In the genomic region with DNA sequence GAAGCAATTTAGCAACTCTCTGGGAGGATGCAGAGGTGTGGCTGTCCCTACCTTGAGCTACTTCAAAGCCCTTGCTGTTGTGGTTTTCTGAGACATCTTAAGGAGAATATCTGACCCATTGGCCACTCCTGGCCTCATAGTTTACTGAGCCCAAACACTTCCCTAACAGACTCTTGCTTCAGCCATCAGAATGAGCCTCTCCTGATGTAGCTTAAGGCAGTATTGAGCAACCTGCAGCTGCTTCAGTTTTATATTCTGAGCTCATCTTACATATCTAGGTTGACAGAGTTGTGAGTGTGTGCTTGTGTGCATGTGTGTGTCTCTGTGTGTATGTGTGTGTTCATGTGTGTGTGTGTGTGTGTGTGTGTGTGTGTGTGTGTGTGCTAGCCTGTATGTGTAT, we compare ENCODE assay signal across 19 mouse cellular contexts. TPM values are rescaled to one million over a fixed set of nuclear protein-coding genes. Genes with fewer than 3 reads are reported as not detected.
"Had no signal": no experiment of that assay in that cellular context is flagged by ENCODE, and none has a peak within 500 bp of the region (broad histone marks: within the 10 kb centered on the region; RNA-seq: fewer than 3 reads in every experiment).

No protein-coding gene starts in this region.

- H3K4me2 ChIP-seq: liver, embryonic 13.5 days; lung, embryonic 14.5 days; midbrain, embryonic 13.5 days had no signal

- H3K27me3 ChIP-seq: liver, embryonic 13.5 days had no signal

- DNase-seq: kidney, adult 18-20 months; kidney, adult 9 months; layer of hippocampus, adult 9-11 months; liver, embryonic 13.5 days; lung, embryonic 14.5 days; lung, postnatal 10 days; lung, postnatal 36 days; thymus, adult 2 months; thymus, postnatal 14 days; thymus, postnatal 4 days had no signal

- ATAC-seq: midbrain, embryonic 13.5 days; midbrain, embryonic 16.5 days had no signal

- H3K36me3 ChIP-seq: liver, embryonic 13.5 days; midbrain, embryonic 13.5 days had no signal

- H3K27ac ChIP-seq: kidney, postnatal 0 days; layer of hippocampus, adult 2 months; liver, embryonic 13.5 days; midbrain, embryonic 13.5 days; stomach, postnatal 0 days had no signal

- H3K4me1 ChIP-seq: liver, embryonic 13.5 days; midbrain, embryonic 13.5 days had no signal

- H3K9me3 ChIP-seq: liver, embryonic 13.5 days; midbrain, embryonic 13.5 days had no signal

- H3K4me3 ChIP-seq: layer of hippocampus, adult 2 months; liver, embryonic 13.5 days; midbrain, embryonic 13.5 days had no signal

- H3K9ac ChIP-seq: liver, embryonic 13.5 days; lung, embryonic 14.5 days; midbrain, embryonic 13.5 days had no signal

RNA-seq across cellular contexts. Expression of a gene that starts 54.4 kb away (rescaled TPM):
- total RNA-seq: layer of hippocampus, adult 2 months; layer of hippocampus, postnatal 25 days; left cerebral cortex, adult 18-20 months; left cerebral cortex, postnatal 25 days had no signal
- polyA plus RNA-seq: small intestine, adult 2 months had no signal
